Mouse (Mus musculus) heart, postnatal 0 days (tissue): ENCODE results near the gene Erp29. TPM values are rescaled to one million over a fixed set of nuclear protein-coding genes. Genes with fewer than 3 reads are reported as not detected.

ENCODE experiments used
- ATAC-seq: fragments of 200-750 bp; cut with Nextera tagmentation; 2 replicates; pipeline ENCODE4 v1.8.0; 2017; ENCODE audit warnings: low read depth, moderate number of reproducible peaks, moderate library complexity; ENCODE audit not compliant: insufficient read depth
- DNase-seq: peaks from one replicate; pipeline ENCODE4 v3.0.0-alpha.2; 2016; ENCODE audit warnings: low spot score
- H3K27ac ChIP-seq: fragments of 300-500 bp; sonication (generic); 2 replicates; pipeline ENCODE4 v1.5.1; 2014; ENCODE audit warnings: low read depth, mild to moderate bottlenecking
- H3K27me3 ChIP-seq: fragments of 300-500 bp; sonication (generic); 2 replicates; pipeline ENCODE4 v1.6.1; 2014; ENCODE audit warnings: low read length, mixed read lengths; ENCODE audit not compliant: control insufficient read depth, insufficient read depth
- H3K36me3 ChIP-seq: fragments of 300-500 bp; sonication (generic); replicated peaks from 2 replicates; pipeline ENCODE4 v1.6.1; 2014; ENCODE audit warnings: low read length, mixed read lengths; ENCODE audit not compliant: control insufficient read depth, insufficient read depth
- H3K4me1 ChIP-seq: fragments of 300-500 bp; sonication (generic); 2 replicates; pipeline ENCODE4 v1.6.1; 2014; ENCODE audit warnings: antibody characterized with exemption; ENCODE audit not compliant: control insufficient read depth, insufficient read depth
- H3K4me2 ChIP-seq: fragments of 300-500 bp; sonication (generic); 2 replicates; pipeline ENCODE4 v1.6.1; 2014; ENCODE audit warnings: low read depth, mild to moderate bottlenecking, low read length, moderate library complexity
- H3K4me3 ChIP-seq: fragments of 300-500 bp; sonication (generic); 2 replicates; pipeline ENCODE4 v1.5.1; 2014; ENCODE audit warnings: low read depth, low read length
- H3K9ac ChIP-seq: fragments of 300-500 bp; sonication (generic); replicated peaks from 2 replicates; pipeline ENCODE4 v1.6.1; 2014; ENCODE audit warnings: low read depth, low read length, mixed read lengths
- H3K9me3 ChIP-seq: fragments of 300-500 bp; sonication (generic); replicated peaks from 2 replicates; pipeline ENCODE4 v1.6.1; 2016; ENCODE audit warnings: low read length; ENCODE audit not compliant: control insufficient read depth
- CTCF ChIP-seq: IDR thresholded peaks from 2 replicates; pipeline ENCODE4 v1.5.1; 2016; ENCODE audit warnings: antibody characterized with exemption, control low read depth, low read depth
- EP300 ChIP-seq: IDR thresholded peaks from 2 replicates; pipeline ENCODE4 v1.6.1; 2016; ENCODE audit warnings: antibody characterized with exemption, low read depth
- WGBS: fragments of 180-500 bp; shearing (Covaris S2); extraction: QIAGEN DNeasy Blood & Tissue Kit; methylation state at CpG from one replicate; pipeline ENCODE4 v1.1.7; 2014; 5-methylcytosine and 5-hydroxymethylcytosine counted together
- polyA plus RNA-seq: library from polyadenylated mRNA; unstranded; fragments of >200 nt; fragmentation: Nextera tagmentation; extraction: Ambion mirVana; gene quantifications from 2 replicates; pipeline ENCODE4 v1.2.1, GENCODE M21; 2015
- total RNA-seq: library from RNA; depleted of rRNA; stranded (reverse); fragments of >200 nt; gene quantifications from 2 replicates; pipeline ENCODE4 v1.2.3, GENCODE M21; 2014; ENCODE audit warnings: low replicate concordance

Gene Erp29
- total and polyA plus RNA-seq, 2 experiments from 2014 or later = 32.5 to 89.3 TPM

DNA sequence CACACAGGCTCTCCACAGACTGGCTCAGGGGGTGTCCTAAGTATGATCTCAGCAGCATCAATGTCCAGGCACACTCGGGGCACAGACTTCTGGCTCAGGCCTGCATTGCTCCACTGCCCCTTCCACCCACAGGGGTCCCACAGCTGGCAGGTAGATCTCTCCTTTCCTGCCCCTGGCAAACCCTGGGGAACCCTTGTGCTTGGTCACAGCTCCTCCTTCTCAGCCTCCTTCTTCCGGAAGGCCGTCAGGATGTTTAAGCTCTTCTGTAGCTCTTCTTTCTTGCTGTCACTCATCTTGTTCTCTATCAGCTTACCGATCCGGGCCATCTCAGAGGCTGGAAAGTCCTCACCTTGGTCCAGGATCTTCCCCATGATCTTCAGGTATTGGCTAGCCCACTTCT lies 7.4 kb downstream of the Erp29 start:
- H3K36me3 ChIP-seq = peaks cover 89% of the 10 kb centered on the region
- no peak overlapping the region for H3K9ac ChIP-seq

DNA sequence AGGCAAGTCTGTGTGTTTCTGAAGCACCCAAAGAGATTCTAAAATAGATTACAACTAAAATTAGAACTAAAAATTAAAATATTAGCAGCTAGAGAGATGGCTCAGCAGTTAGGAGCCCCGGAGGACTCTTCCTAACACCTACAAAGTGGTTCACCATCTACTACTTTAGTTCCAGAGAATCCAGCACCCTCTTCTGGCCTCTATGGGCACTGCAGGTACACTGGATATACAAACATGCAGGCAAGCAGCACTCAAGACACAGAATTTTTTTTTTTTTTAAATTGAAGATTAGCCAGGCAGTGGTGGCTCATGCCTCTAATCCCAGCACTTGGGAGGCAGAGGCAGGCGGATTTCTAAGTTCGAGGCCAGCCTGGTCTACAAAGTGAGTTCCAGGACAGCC lies 8.8 kb downstream of the Erp29 start:
- DNase-seq (no peak), ATAC-seq (no peak)
- Histone ChIP-seq H3K4me1 (no peaks in the 10 kb centered on the region), H3K27me3 (no peaks in the 10 kb centered on the region), H3K9ac (no peak overlapping the region), H3K36me3 (peaks cover 94% of the 10 kb centered on the region), H3K4me3 (no peak overlapping the region), H3K9me3 (no peaks in the 10 kb centered on the region), H3K27ac (no peak overlapping the region), H3K4me2 (no peak overlapping the region)
- TF ChIP-seq CTCF (peak; percentile 39), EP300 (no peak)
- WGBS = 92% methylated on average over 3 of the region's 3 CpGs

More for the DNA sequence above, 7.4 kb downstream of the Erp29 start:
- DNase-seq = no peak
- 83% methylated on average over 5 of the region's 5 CpGs for WGBS
- H3K27ac ChIP-seq = no peak overlapping the region
- no peaks in the 10 kb centered on the region for H3K4me1 ChIP-seq
- H3K4me3 ChIP-seq = no peak overlapping the region
- H3K4me2 ChIP-seq = no peak overlapping the region
- no peak for ATAC-seq
- no peaks in the 10 kb centered on the region for H3K9me3 ChIP-seq
- H3K27me3 ChIP-seq = no peaks in the 10 kb centered on the region
- TF ChIP-seq CTCF = no peak
- TF ChIP-seq EP300 = no peak

DNA sequence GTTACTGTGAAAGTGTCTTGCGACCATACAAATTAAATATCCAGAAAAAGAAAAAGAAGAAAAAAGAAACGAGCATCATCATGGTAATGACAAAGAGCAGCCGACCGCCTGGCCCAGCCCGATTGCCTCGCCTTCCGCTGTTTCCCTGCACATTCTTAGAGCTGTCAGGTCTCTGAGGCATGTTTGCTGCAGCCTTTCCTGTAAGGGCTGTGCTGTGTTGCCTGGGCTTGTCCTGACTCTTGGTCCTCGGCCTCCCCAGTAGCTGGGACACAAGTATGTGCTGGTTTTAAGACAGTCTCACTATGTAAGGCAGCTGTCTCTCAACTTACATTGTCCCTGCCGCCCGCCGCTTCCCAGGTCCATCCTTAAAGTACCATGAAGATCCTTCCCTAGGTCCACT lies 13.6 kb downstream of the Erp29 start:
- Histone ChIP-seq H3K27me3 (no peaks in the 10 kb centered on the region), H3K9me3 (no peaks in the 10 kb centered on the region), H3K27ac (no peak overlapping the region), H3K9ac (no peak overlapping the region), H3K36me3 (peaks cover 90% of the 10 kb centered on the region), H3K4me3 (no peak overlapping the region), H3K4me1 (no peaks in the 10 kb centered on the region), H3K4me2 (no peak overlapping the region)
- ATAC-seq = no peak
- DNase-seq = no peak
- WGBS = 89% methylated on average over 11 of the region's 11 CpGs
- TF ChIP-seq CTCF = no peak

DNA sequence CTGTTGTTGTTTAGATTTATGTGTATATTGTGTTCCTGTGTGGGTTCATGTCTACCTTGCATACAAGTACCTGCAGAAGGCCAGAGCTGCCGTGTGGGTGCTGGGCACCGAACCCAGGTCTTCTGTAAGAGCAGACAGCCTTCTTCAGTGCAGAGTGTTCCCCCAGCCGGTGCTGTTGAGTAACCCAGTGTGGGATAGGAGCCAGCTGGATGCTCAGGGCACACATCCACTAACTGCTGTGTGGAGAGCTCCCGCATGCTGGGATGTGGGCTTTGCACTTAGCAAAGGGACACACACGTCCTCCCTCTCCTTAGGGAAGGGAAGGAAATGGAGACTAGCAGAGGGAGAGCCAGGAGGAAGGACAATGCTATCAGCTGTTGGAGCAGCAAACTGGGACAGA lies 14.2 kb downstream of the Erp29 start:
- H3K9ac ChIP-seq = no peak overlapping the region
- H3K4me3 ChIP-seq = no peak overlapping the region
- H3K27me3 ChIP-seq = no peaks in the 10 kb centered on the region
- H3K4me2 ChIP-seq = no peak overlapping the region
- DNase-seq (no peak), ATAC-seq (no peak)
- H3K27ac ChIP-seq = no peak overlapping the region
- H3K9me3 ChIP-seq = no peaks in the 10 kb centered on the region
- no peaks in the 10 kb centered on the region for H3K4me1 ChIP-seq
- 69% methylated on average over 5 of the region's 5 CpGs for WGBS
- peaks cover 90% of the 10 kb centered on the region for H3K36me3 ChIP-seq
- no peak for TF ChIP-seq EP300
- TF ChIP-seq CTCF = no peak

DNA sequence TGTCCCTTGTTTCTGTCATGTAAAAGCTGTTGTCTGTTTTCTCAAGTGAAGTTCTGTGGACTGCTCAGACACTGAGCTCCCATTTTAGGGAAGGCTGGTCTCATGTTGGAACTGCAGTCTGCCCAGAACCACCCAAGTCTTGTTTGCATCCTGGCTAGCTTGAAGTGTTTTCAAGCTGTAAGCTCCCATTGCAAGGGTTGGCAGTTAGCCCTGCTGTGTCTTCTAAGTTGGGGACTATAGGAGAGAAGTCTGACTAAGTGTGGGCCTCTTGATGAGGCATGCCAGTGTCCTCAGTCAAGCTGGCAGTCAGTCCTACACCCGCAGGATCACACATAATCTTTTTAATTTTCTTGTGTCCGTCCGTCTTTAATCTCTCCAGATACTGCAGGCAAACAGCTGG lies 23.4 kb downstream of the Erp29 start:
- no peak for TF ChIP-seq CTCF
- TF ChIP-seq EP300 = no peak
- no peak for ATAC-seq
- Histone ChIP-seq H3K36me3 (peaks cover 100% of the 10 kb centered on the region), H3K4me1 (no peaks in the 10 kb centered on the region), H3K4me3 (no peak overlapping the region), H3K9ac (no peak overlapping the region), H3K27me3 (no peaks in the 10 kb centered on the region), H3K4me2 (no peak overlapping the region), H3K27ac (no peak overlapping the region), H3K9me3 (no peaks in the 10 kb centered on the region)
- no peak for DNase-seq
- 84% methylated on average over 3 of the region's 3 CpGs for WGBS

DNA sequence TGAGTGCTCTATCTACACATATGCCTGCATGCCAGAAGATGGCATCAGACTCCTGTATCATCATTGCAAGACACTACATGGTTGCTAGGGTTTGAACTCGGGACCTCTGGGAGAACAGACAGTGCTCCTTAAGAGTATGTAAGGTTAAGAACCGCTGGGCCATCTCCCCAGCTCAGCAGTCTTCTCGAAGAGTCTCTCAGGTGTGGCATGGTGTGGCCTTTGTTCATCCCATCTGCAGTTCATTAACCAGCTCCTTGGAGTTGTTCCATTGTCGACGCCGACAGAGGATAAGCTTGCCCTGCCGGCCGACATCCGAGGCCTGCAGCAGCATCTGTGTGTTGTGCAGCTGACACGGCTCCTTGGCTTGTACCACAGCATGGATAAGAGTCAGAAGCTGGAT lies 29.0 kb downstream of the Erp29 start:
- Histone ChIP-seq H3K9ac (no peak overlapping the region), H3K4me3 (no peak overlapping the region), H3K9me3 (no peaks in the 10 kb centered on the region), H3K4me1 (no peaks in the 10 kb centered on the region), H3K27ac (no peak overlapping the region), H3K27me3 (no peaks in the 10 kb centered on the region), H3K36me3 (peaks cover 98% of the 10 kb centered on the region), H3K4me2 (no peak overlapping the region)
- WGBS = 82% methylated on average over 10 of the region's 10 CpGs
- TF ChIP-seq EP300 = no peak
- no peak for TF ChIP-seq CTCF
- DNase-seq = no peak
- ATAC-seq = no peak
